Mouse (Mus musculus) cerebellum, adult 2 months (tissue): Measurements from ENCODE around the gene Olfr1447. TPM values are rescaled to one million over a fixed set of nuclear protein-coding genes. Genes with fewer than 3 reads are reported as not detected.

Source experiments
- DNase-seq, 2 experiments: peaks; one replicate each; pipeline ENCODE4 v3.0.0; 2021
- H3K27ac ChIP-seq: fragments of 200-500 bp; 2 replicates; pipeline ENCODE4 v1.5.1; 2012; ENCODE audit warnings: low read length, control low read depth, inconsistent platforms; ENCODE audit not compliant: insufficient read depth
- H3K27me3 ChIP-seq: fragments of 200-500 bp; 2 replicates; pipeline ENCODE4 v1.6.1; 2012; ENCODE audit warnings: inconsistent platforms, mild to moderate bottlenecking, low read length, moderate library complexity; ENCODE audit not compliant: control insufficient read depth, insufficient read depth
- H3K4me1 ChIP-seq: fragments of 200-500 bp; 2 replicates; pipeline ENCODE4 v1.6.1; 2011; ENCODE audit warnings: low read length; ENCODE audit not compliant: control insufficient read depth, insufficient read depth
- H3K4me3 ChIP-seq: fragments of 200-500 bp; replicated peaks from 2 replicates; pipeline ENCODE3; 2011; ENCODE audit warnings: mild to moderate bottlenecking, low read depth, low read length, control low read depth; ENCODE audit not compliant: insufficient read depth
- CTCF ChIP-seq: fragments of 200-500 bp; IDR thresholded peaks from 2 replicates; pipeline ENCODE4 v1.5.1; 2011; ENCODE audit warnings: low read depth, mild to moderate bottlenecking, control low read depth, low read length, moderate library complexity, borderline replicate concordance; ENCODE audit not compliant: insufficient read depth
- POLR2A ChIP-seq: fragments of 200-500 bp; IDR thresholded peaks from 2 replicates; pipeline ENCODE4 v1.6.1; 2011; ENCODE audit warnings: low read length, control low read depth, borderline replicate concordance; ENCODE audit not compliant: insufficient read depth
- WGBS: fragments of 180-500 bp; shearing (Covaris S2); methylation state at CpG from one replicate; pipeline ENCODE4 v1.1.7; 2018; 5-methylcytosine and 5-hydroxymethylcytosine counted together
- polyA plus RNA-seq: library from polyadenylated mRNA; depleted of rRNA; stranded (reverse); fragments of >200 nt; gene quantifications from 2 replicates; pipeline ENCODE4 v1.2.3, GENCODE M21; 2012; rRNA removed

Gene Olfr1447
- not detected in 2 replicates for polyA plus RNA-seq

- no peaks in the 10 kb centered on the region for H3K4me1 ChIP-seq
- no peak within 1 kb of the TSS for H3K4me3 ChIP-seq
- 89% methylated on average over 1 of the region's 1 CpGs for WGBS
- TF ChIP-seq CTCF (no peak), POLR2A (no peak)
- no peaks in the 10 kb centered on the region for H3K27me3 ChIP-seq
- no peak for DNase-seq
- H3K27ac ChIP-seq, result no peak within 1 kb of the TSS
Measured at GRCm38 (mm10) chr19:12903643-12904042, at the start of gene Olfr1447. Olfr1447 (minus strand) TSS chr19:12903743.

DNA sequence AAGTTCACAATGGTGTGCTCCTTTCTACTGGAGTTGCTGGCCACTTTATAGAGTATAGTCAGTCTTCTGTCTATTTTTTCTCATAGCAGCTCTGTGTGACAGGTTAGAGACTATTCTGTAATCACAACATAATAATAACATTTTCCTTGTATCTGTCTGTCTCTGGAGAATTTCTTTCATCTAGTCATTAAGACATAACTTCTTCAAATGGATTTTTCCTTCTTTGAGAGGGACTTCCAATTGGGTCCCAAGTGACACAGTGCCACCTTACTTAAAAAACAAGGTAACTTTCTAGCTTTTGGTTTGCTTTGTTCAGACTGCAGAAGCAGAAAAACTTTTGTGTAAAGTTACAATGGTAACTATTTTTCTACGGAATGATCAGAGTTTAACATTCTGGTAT, 46.4 kb upstream of the Olfr1447 start, which contains the start of gene Olfr1450:
TSS of gene Olfr1450 (plus strand) at position 301 of the 400 bp plus-strand sequence.
- no peak for DNase-seq
- H3K4me3 ChIP-seq, result no peak within 1 kb of the TSS
- TF ChIP-seq CTCF, result no peak
- TF ChIP-seq POLR2A, result no peak
- 86% methylated on average over 1 of the region's 1 CpGs for WGBS
- no peaks in the 10 kb centered on the region for H3K4me1 ChIP-seq
- no peaks in the 10 kb centered on the region for H3K27me3 ChIP-seq
- no peak within 1 kb of the TSS for H3K27ac ChIP-seq

GRCm38 (mm10) chr19:12930540-12930939, 27.0 kb upstream of the Olfr1447 start, which contains the start of gene Olfr1449:
Olfr1449 (plus strand) TSS chr19:12930840.
- DNase-seq, result no peak
- no peak within 1 kb of the TSS for H3K4me3 ChIP-seq
- H3K27me3 ChIP-seq, result no peaks in the 10 kb centered on the region
- H3K4me1 ChIP-seq, result no peaks in the 10 kb centered on the region
- H3K27ac ChIP-seq, result no peak within 1 kb of the TSS
- no peak for TF ChIP-seq POLR2A
- TF ChIP-seq CTCF, result no peak

DNA sequence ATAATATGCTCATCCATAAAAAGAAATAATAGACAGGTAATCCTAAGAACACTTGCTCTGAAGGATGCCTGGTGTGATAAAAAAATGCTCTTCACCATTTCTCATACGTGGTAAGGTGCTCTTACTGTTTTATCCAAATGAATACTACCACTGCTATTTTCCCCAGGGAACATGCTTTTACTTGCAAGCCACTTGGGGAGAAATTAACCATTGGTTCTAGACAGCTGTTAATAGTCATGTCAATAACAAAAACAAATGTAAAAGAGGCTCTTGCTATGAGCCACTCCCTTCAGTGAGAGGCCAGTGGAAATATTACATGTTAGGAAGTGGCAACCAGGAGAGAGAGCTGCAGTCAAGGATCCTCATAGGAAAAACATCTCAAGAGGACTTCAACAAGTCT, 20.8 kb upstream of the Olfr1447 start, which contains the start of gene Olfr1448:
TSS of gene Olfr1448 (minus strand) at position 101 of the 400 bp plus-strand sequence.
- 68% methylated on average over 1 of the region's 1 CpGs for WGBS
- TF ChIP-seq POLR2A, result no peak
- TF ChIP-seq CTCF, result no peak
- Histone ChIP-seq H3K27me3 (no peaks in the 10 kb centered on the region), H3K4me3 (no peak within 1 kb of the TSS), H3K4me1 (no peaks in the 10 kb centered on the region), H3K27ac (no peak within 1 kb of the TSS)
- no peak for DNase-seq

- H3K4me3 ChIP-seq, result no peak within 1 kb of the TSS
- H3K4me1 ChIP-seq, result no peaks in the 10 kb centered on the region
- no peak within 1 kb of the TSS for H3K27ac ChIP-seq
- no peaks in the 10 kb centered on the region for H3K27me3 ChIP-seq
- no peak for DNase-seq
- 71% methylated on average over 1 of the region's 1 CpGs for WGBS
- TF ChIP-seq POLR2A (no peak), CTCF (no peak)
Measured at GRCm38 (mm10) chr19:12893424-12893823, 10.1 kb downstream of the Olfr1447 start, which contains the start of gene Olfr1446. Olfr1446 (minus strand) TSS chr19:12893524.

GRCm38 (mm10) chr19:12883555-12883954, 20.0 kb downstream of the Olfr1447 start, which contains the start of gene Olfr1445:
Olfr1445 (plus strand) TSS chr19:12883855.
- no peak within 1 kb of the TSS for H3K27ac ChIP-seq
- no peak within 1 kb of the TSS for H3K4me3 ChIP-seq
- TF ChIP-seq POLR2A, result no peak
- no peak for TF ChIP-seq CTCF
- no peaks in the 10 kb centered on the region for H3K27me3 ChIP-seq
- 83% methylated on average over 2 of the region's 2 CpGs for WGBS
- H3K4me1 ChIP-seq, result no peaks in the 10 kb centered on the region
- DNase-seq, result no peak

DNA sequence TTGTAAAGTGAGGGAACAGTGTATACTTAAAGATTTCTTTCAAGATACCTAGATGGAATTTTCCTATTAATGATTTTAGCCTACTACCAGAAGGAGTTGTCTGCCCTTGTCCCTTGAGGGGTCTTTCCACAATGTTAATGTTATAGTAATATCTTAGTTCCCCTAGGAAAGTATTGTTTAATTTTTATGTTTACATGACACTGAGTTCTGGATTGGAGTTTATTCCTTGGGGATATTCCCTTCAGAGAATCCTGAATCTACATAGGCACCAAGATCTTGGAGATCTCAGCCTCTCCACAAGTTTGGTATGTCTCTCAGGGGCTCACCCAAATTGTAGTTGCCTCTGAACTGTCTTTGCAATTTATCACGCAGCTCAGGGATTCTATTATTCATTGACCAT, 46.6 kb downstream of the Olfr1447 start, which contains the start of gene Olfr1444:
TSS of gene Olfr1444 (plus strand) at position 301 of the 400 bp plus-strand sequence.
- DNase-seq, result no peak
- H3K4me1 ChIP-seq, result no peaks in the 10 kb centered on the region
- no peak within 1 kb of the TSS for H3K27ac ChIP-seq
- TF ChIP-seq POLR2A (no peak), CTCF (no peak)
- H3K27me3 ChIP-seq, result no peaks in the 10 kb centered on the region
- 53% methylated on average over 1 of the region's 1 CpGs for WGBS
- H3K4me3 ChIP-seq, result no peak within 1 kb of the TSS

Other genes starting within 250 kb of the Olfr1447 start
- not detected in 2 replicates for gene Olfr1442, start 233.3 kb downstream of the Olfr1447 start, polyA plus RNA-seq
- gene Olfr1443, start 225.6 kb downstream of the Olfr1447 start, polyA plus RNA-seq, result not detected in 2 replicates
- gene Keg1, start 208.0 kb downstream of the Olfr1447 start, polyA plus RNA-seq, result not detected in 2 replicates
- 3.8 and 4.5 TPM in 2 replicates for gene Cntf, start 138.1 kb downstream of the Olfr1447 start, polyA plus RNA-seq
- gene Zfp91, start 107.6 kb downstream of the Olfr1447 start, polyA plus RNA-seq, result 57.6 TPM in 2 replicates
- gene Lpxn, start 107.5 kb downstream of the Olfr1447 start, polyA plus RNA-seq, result 0.95 and 1.1 TPM in 2 replicates
- gene Gm5244, start 57.1 kb downstream of the Olfr1447 start, polyA plus RNA-seq, result not detected in 2 replicates
- gene Olfr1444, start 46.5 kb downstream of the Olfr1447 start, polyA plus RNA-seq, result not detected in 2 replicates
- not detected in 2 replicates for gene Olfr1445, start 19.9 kb downstream of the Olfr1447 start, polyA plus RNA-seq
- gene Olfr1446, start 10.2 kb downstream of the Olfr1447 start, polyA plus RNA-seq, result not detected in 2 replicates
- gene Olfr1448, start 20.7 kb upstream of the Olfr1447 start, polyA plus RNA-seq, result not detected in 2 replicates
- gene Olfr1449, start 27.1 kb upstream of the Olfr1447 start, polyA plus RNA-seq, result not detected in 2 replicates
- gene Olfr1450, start 46.5 kb upstream of the Olfr1447 start, polyA plus RNA-seq, result not detected in 2 replicates
- not detected in 2 replicates for gene Olfr1451, start 91.3 kb upstream of the Olfr1447 start, polyA plus RNA-seq
- gene Olfr1453, start 124.6 kb upstream of the Olfr1447 start, polyA plus RNA-seq, result not detected in 2 replicates
- not detected in 2 replicates for gene Olfr1454, start 156.9 kb upstream of the Olfr1447 start, polyA plus RNA-seq
- not detected in 2 replicates for gene Olfr1457, start 194.1 kb upstream of the Olfr1447 start, polyA plus RNA-seq
- gene Olfr1458, start 203.0 kb upstream of the Olfr1447 start, polyA plus RNA-seq, result not detected in 2 replicates
- gene Olfr1459, start 245.8 kb upstream of the Olfr1447 start, polyA plus RNA-seq, result not detected in 2 replicates